Mouse (Mus musculus): Measurements from ENCODE around the gene Ntrk1. TPM values are rescaled to one million over a fixed set of nuclear protein-coding genes. Genes with fewer than 3 reads are reported as not detected.

Ntrk1 gene
- 3.8 and 4.5 TPM in 2 replicates for total RNA-seq (2012; rRNA removed)

- TF ChIP-seq CHD2 (IDR thresholded peaks at IDR 0.05; ENCODE audit: low read depth, low read length) (no peak), MAFK (IDR thresholded peaks at IDR 0.05; ENCODE audit: insufficient read depth, low read depth, low read length) (no peak), HCFC1 (IDR thresholded peaks at IDR 0.05; ENCODE audit: borderline replicate concordance, insufficient read depth, low read length) (no peak), ZC3H11A (IDR thresholded peaks at IDR 0.05; ENCODE audit: borderline replicate concordance, low read depth, low read length) (no peak), ZNF384 (IDR thresholded peaks at IDR 0.05; ENCODE audit: low read depth, low read length) (no peak)
- Histone ChIP-seq H3K9ac (ENCODE audit: insufficient read depth, low read depth, low read length, poor library complexity, severe bottlenecking) (peak within 1 kb of the TSS; percentile 53), H3K36me3 (ENCODE audit: control insufficient read depth, insufficient read depth, low read length, poor library complexity, severe bottlenecking) (no peaks in the 10 kb centered on the region), H3K9me3 (ENCODE audit: control insufficient read depth, insufficient read depth, low read depth, low read length) (no peaks in the 10 kb centered on the region), H3K4me3 (ENCODE audit: insufficient read depth in 1 of 2, low read depth in 1 of 2, low read length in 2 of 2, poor library complexity in 1 of 2, severe bottlenecking in 1 of 2) (peak within 1 kb of the TSS; percentile 48 to 65), H3K4me1 (ENCODE audit: control insufficient read depth in 2 of 2, insufficient read depth in 2 of 2, low read length in 2 of 2, poor library complexity in 1 of 2) (no peaks in the 10 kb centered on the region), H3K27ac (ENCODE audit: insufficient read depth, low read depth, low read length, poor library complexity, severe bottlenecking) (no peak within 1 kb of the TSS)
- DNase-seq (ENCODE audit: low read depth, low spot score), result no peak
- in situ Hi-C loops (cut with MboI; ENCODE audit: low sequenced_read_pairs in 2 of 2, unreplicated experiment in 2 of 2), result no loop called here
Measured at GRCm38 (mm10) chr3:87794922-87795325, at the start of gene Ntrk1. TSS of gene Ntrk1 (minus strand) at chr3:87795162.

GRCm38 (mm10) chr3:87840858-87841257 lies 45.9 kb upstream of the Ntrk1 start:
- no peak overlapping the region for H3K27ac ChIP-seq (ENCODE audit: insufficient read depth, low read depth, low read length, poor library complexity, severe bottlenecking)
- H3K9me3 ChIP-seq (ENCODE audit: control insufficient read depth, insufficient read depth, low read depth, low read length), result no peaks in the 10 kb centered on the region
- in situ Hi-C loops (cut with MboI; ENCODE audit: low sequenced_read_pairs in 2 of 2, unreplicated experiment in 2 of 2), result no loop called here
- H3K4me1 ChIP-seq (ENCODE audit: control insufficient read depth in 2 of 2, insufficient read depth in 2 of 2, low read length in 2 of 2, poor library complexity in 1 of 2), result no peaks in the 10 kb centered on the region
- TF ChIP-seq CHD2 (IDR thresholded peaks at IDR 0.05; ENCODE audit: low read depth, low read length) (no peak), HCFC1 (IDR thresholded peaks at IDR 0.05; ENCODE audit: borderline replicate concordance, insufficient read depth, low read length) (no peak), MAFK (IDR thresholded peaks at IDR 0.05; ENCODE audit: insufficient read depth, low read depth, low read length) (no peak), ZC3H11A (IDR thresholded peaks at IDR 0.05; ENCODE audit: borderline replicate concordance, low read depth, low read length) (no peak), ZNF384 (IDR thresholded peaks at IDR 0.05; ENCODE audit: low read depth, low read length) (no peak)
- no peaks in the 10 kb centered on the region for H3K36me3 ChIP-seq (ENCODE audit: control insufficient read depth, insufficient read depth, low read length, poor library complexity, severe bottlenecking)
- H3K4me3 ChIP-seq (ENCODE audit: insufficient read depth in 1 of 2, low read depth in 1 of 2, low read length in 2 of 2, poor library complexity in 1 of 2, severe bottlenecking in 1 of 2), result no peak overlapping the region
- no peak for DNase-seq (ENCODE audit: low read depth, low spot score)
- no peak overlapping the region for H3K9ac ChIP-seq (ENCODE audit: insufficient read depth, low read depth, low read length, poor library complexity, severe bottlenecking)

- H3K9me3 ChIP-seq (ENCODE audit: control insufficient read depth, insufficient read depth, low read depth, low read length), result no peaks in the 10 kb centered on the region
- H3K4me1 ChIP-seq (ENCODE audit: control insufficient read depth in 2 of 2, insufficient read depth in 2 of 2, low read length in 2 of 2, poor library complexity in 1 of 2), result no peaks in the 10 kb centered on the region
- in situ Hi-C loops (cut with MboI; ENCODE audit: low sequenced_read_pairs in 2 of 2, unreplicated experiment in 2 of 2), result no loop called here
- no peaks in the 10 kb centered on the region for H3K36me3 ChIP-seq (ENCODE audit: control insufficient read depth, insufficient read depth, low read length, poor library complexity, severe bottlenecking)
- no peak overlapping the region for H3K9ac ChIP-seq (ENCODE audit: insufficient read depth, low read depth, low read length, poor library complexity, severe bottlenecking)
- TF ChIP-seq CHD2 (IDR thresholded peaks at IDR 0.05; ENCODE audit: low read depth, low read length), result no peak
- TF ChIP-seq ZC3H11A (IDR thresholded peaks at IDR 0.05; ENCODE audit: borderline replicate concordance, low read depth, low read length), result peak; percentile 7; the same call in 1 of the 2 replicates
- no peak overlapping the region for H3K27ac ChIP-seq (ENCODE audit: insufficient read depth, low read depth, low read length, poor library complexity, severe bottlenecking)
- DNase-seq (ENCODE audit: low read depth, low spot score), result peak; percentile 86
- H3K4me3 ChIP-seq (ENCODE audit: insufficient read depth in 1 of 2, low read depth in 1 of 2, low read length in 2 of 2, poor library complexity in 1 of 2, severe bottlenecking in 1 of 2), result no peak overlapping the region
Measured at GRCm38 (mm10) chr3:87838622-87839021, 43.7 kb upstream of the Ntrk1 start.

GRCm38 (mm10) chr3:87833482-87833881 lies 38.5 kb upstream of the Ntrk1 start:
- DNase-seq (ENCODE audit: low read depth, low spot score), result no peak
- Histone ChIP-seq H3K4me1 (ENCODE audit: control insufficient read depth in 2 of 2, insufficient read depth in 2 of 2, low read length in 2 of 2, poor library complexity in 1 of 2) (0 out of 4 replicates have a peak, but pooled peaks cover 0 to 2% of the 10 kb centered on the region in 2 experiments), H3K4me3 (ENCODE audit: insufficient read depth in 1 of 2, low read depth in 1 of 2, low read length in 2 of 2, poor library complexity in 1 of 2, severe bottlenecking in 1 of 2) (no peak overlapping the region), H3K9me3 (ENCODE audit: control insufficient read depth, insufficient read depth, low read depth, low read length) (no peaks in the 10 kb centered on the region), H3K27ac (ENCODE audit: insufficient read depth, low read depth, low read length, poor library complexity, severe bottlenecking) (no peak overlapping the region), H3K36me3 (ENCODE audit: control insufficient read depth, insufficient read depth, low read length, poor library complexity, severe bottlenecking) (no peaks in the 10 kb centered on the region), H3K9ac (ENCODE audit: insufficient read depth, low read depth, low read length, poor library complexity, severe bottlenecking) (no peak overlapping the region)
- no peak for TF ChIP-seq ZC3H11A (IDR thresholded peaks at IDR 0.05; ENCODE audit: borderline replicate concordance, low read depth, low read length)
- no peak for TF ChIP-seq MAFK (IDR thresholded peaks at IDR 0.05; ENCODE audit: insufficient read depth, low read depth, low read length)
- TF ChIP-seq HCFC1 (IDR thresholded peaks at IDR 0.05; ENCODE audit: borderline replicate concordance, insufficient read depth, low read length), result no peak
- TF ChIP-seq ZNF384 (IDR thresholded peaks at IDR 0.05; ENCODE audit: low read depth, low read length), result no peak
- TF ChIP-seq CHD2 (IDR thresholded peaks at IDR 0.05; ENCODE audit: low read depth, low read length), result no peak
- in situ Hi-C loops (cut with MboI; ENCODE audit: low sequenced_read_pairs in 2 of 2, unreplicated experiment in 2 of 2), result no loop called here

Data from ES-E14 (cell line).